Mouse (Mus musculus) T-helper 2 cell (primary cell): Measurements from ENCODE around the gene Zfp146.
"Not testable (repeated sequence)": the region's sequence is repeated elsewhere in the genome, so short reads cannot be mapped to it uniquely, and the experiment has no call there.

ENCODE experiments used
- in situ Hi-C: fragments of 300-600 bp; cut with MboI, MseI; formaldehyde crosslinking; loops from one replicate; pipeline ENCODE4 v1.15.1; 2025; ENCODE audit warnings: high pct_unique_total_duplicates

Gene Zfp146

DNA sequence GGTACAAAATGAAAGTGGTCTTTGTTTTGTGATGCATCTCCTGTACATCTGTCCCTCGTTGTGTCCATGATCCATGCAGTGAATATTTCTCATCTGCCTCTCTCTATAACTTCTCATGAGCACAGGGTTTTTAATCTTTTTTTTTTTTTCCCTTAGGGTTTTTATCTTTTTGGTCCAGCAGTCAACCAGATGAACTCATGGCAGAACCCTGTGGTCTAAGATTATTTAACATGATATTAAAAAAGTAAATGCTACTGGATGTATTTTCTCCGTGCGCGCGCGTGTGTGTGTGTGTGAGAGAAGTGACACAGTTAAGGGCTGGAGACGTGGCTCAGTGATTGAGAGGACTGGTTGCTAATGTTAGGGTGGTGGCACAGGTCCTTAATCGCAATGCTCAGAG is 39.6 kb downstream of the Zfp146 start:
- in situ Hi-C loops = no loop called here

DNA sequence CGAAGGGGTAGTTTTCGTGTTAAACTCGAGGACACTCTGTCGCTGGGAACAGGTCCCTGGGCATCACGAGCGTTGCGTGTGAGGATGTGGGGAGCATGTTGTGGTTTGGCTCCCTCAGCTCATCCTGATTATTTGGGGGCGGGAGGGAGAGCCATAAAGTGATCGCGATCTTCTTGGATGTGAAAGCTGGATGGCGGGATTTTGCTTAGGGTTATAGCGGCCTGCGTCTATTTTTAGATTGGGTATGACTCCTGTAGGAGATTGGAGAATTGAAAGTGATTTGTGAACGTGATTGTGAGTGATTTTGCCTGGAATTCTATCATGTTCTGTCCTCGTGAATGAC is 47.4 kb downstream of the Zfp146 start:
- in situ Hi-C loops = no loop called here

DNA sequence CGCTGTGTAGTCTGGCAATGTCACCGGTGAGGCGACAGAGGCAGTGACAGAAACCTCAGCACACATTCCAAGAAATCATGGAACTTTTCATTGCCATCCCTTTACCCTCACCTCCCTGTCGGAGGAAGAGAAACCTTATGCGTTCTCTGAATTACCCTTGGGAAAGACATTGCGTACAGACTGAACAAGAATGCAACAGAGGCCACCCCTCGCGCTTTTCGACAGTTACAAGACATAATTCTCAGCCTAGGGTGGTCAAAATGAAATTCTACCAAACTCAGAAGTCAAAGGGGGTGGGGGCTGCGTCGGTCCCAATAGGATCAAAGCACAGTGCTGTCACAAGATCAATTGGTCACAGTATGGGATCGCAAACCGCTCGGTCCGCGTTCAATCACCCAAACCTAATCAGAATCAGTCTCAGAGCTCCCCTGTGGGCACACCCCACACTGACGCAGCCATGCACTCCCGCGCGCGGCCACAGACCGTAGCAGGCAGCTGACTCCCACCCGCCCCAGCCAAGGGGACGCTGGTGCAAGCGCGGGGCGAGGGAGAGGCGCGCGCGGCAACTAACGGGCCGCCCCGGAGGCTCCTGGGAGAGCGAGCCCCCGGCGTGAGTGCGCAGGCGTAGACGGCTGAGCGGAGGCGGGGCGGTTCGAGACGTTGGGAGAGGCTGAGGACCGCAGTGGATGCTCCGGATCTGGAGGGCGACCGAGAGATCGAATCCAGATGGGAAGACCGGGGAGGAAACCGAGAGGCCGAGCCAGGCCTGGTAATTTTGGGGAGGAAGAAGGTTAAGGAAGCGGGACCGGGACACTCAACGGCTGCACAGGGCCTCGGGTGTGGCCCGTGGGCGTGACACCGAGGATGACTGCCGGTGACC is 48.0 kb downstream of the Zfp146 start, which contains the start of gene Zfp382:
TSS of gene Zfp382 (plus strand) at position 635 of the 880 bp plus-strand sequence.
- in situ Hi-C loops = no loop called here

DNA sequence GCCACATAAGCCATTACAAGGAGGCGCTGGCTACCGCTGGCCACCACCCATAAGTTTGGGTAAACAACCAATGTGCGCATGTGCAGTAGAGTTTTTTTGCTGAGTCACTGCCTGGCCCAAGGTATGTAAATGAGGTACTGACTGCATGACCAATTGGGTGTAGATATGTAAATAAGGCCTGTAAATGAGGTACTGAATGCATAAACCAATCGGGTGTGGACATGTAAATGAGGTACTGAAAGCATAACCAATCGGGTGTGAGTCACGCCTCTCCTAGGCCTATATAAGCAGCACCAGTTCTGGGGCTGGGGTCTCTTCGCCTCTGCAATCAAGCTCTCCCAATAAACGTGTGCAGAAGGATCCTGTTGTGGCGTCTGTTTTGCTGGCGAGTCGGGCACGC is 51.6 kb downstream of the Zfp146 start:
- in situ Hi-C loops = not testable (repeated sequence)

DNA sequence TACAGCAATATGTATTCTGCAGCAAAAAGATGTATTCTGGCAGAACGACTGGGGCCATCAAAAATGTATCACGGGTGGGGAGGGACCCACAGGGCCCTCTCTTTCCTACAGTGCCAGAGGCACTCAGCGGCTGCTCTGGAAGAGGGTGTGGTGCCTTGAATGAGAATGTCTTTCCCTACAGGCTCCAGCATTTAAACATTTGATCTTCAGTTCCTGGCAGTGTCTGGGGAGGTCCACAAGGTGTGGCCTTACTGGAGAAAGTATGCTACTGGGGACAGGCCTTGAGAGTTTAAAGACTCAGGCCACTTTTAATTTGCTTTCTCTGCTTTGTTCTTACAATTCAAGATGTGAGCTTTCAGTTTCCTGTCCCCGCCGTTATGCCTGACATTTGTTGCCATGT is 53.5 kb downstream of the Zfp146 start:
- in situ Hi-C loops = no loop called here
